In the genomic region with DNA sequence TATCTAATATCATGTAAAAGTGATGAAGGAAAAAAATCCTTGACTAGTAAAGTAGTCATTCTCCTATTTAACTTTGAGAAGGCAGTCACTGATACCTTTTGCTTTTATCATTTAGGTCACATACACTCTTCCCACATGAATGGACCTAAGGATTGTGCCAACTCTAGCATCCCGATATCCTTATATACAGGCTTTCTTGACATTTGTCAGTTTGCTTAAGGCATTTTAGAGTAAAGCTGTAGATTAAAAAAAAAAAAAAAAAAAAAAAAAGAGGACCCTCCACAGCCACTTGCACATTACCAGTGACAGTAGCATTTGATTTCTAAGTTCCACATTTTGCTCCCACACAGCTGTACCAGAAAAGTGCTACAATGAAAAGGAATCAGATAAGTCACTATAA, we compare ENCODE assay signal across 27 mouse cellular contexts.
"Had no signal": no experiment of that assay in that cellular context is flagged by ENCODE, and none has a peak within 500 bp of the region (broad histone marks: within the 10 kb centered on the region; RNA-seq: fewer than 3 reads in every experiment).

No protein-coding gene starts in this region.

- H3K4me2 ChIP-seq: heart, embryonic 11.5 days; heart, embryonic 13.5 days; heart, embryonic 15.5 days; hindbrain, embryonic 13.5 days; hindbrain, embryonic 15.5 days; kidney, embryonic 15.5 days; limb, embryonic 12.5 days; liver, embryonic 11.5 days had no signal

- DNase-seq: gastrocnemius, adult 2 months; gastrocnemius, postnatal 10 days; gastrocnemius, postnatal 25 days; heart, adult 18-20 months; heart, postnatal 14 days; heart, postnatal 36 days; kidney, adult 11 months; kidney, adult 2 months; kidney, adult 9 months; kidney, postnatal 14 days; kidney, postnatal 36 days; layer of hippocampus, adult 9-11 months; layer of hippocampus, postnatal 36 days; liver had no signal

- H3K4me3 ChIP-seq: gastrocnemius, adult 2 months; heart, embryonic 13.5 days; heart, embryonic 15.5 days; hindbrain, embryonic 13.5 days; hindbrain, embryonic 15.5 days; kidney, embryonic 15.5 days; left cerebral cortex, adult 2 months; limb, embryonic 10.5 days; limb, embryonic 12.5 days had no signal

- H3K27me3 ChIP-seq: heart, embryonic 13.5 days; heart, embryonic 15.5 days; hindbrain, embryonic 13.5 days; hindbrain, embryonic 15.5 days; kidney, embryonic 15.5 days; limb, embryonic 12.5 days had no signal

- H3K4me1 ChIP-seq: heart, embryonic 13.5 days; heart, embryonic 15.5 days; hindbrain, embryonic 13.5 days; hindbrain, embryonic 15.5 days; kidney, embryonic 15.5 days; limb, embryonic 10.5 days; limb, embryonic 12.5 days had no signal

- H3K9me3 ChIP-seq: heart, embryonic 13.5 days; heart, embryonic 15.5 days; hindbrain, embryonic 13.5 days; hindbrain, embryonic 15.5 days; kidney, embryonic 15.5 days; limb, embryonic 10.5 days; limb, embryonic 12.5 days had no signal

- ATAC-seq: hindbrain, postnatal 0 days; intestine, embryonic 16.5 days had no signal

- H3K27ac ChIP-seq: gastrocnemius, adult 2 months; heart, embryonic 13.5 days; heart, embryonic 15.5 days; hindbrain, embryonic 13.5 days; hindbrain, embryonic 15.5 days; hindbrain, postnatal 0 days; kidney, embryonic 15.5 days; kidney, postnatal 0 days; left cerebral cortex, adult 2 months; limb, embryonic 10.5 days; limb, embryonic 12.5 days had no signal

- H3K9ac ChIP-seq: heart, embryonic 13.5 days; heart, embryonic 15.5 days; hindbrain, embryonic 13.5 days; hindbrain, embryonic 15.5 days; kidney, embryonic 15.5 days; limb, embryonic 12.5 days had no signal

- H3K36me3 ChIP-seq: heart, embryonic 13.5 days; heart, embryonic 15.5 days; hindbrain, embryonic 13.5 days; hindbrain, embryonic 15.5 days; kidney, embryonic 15.5 days; limb, embryonic 10.5 days; limb, embryonic 12.5 days had no signal
